Mouse (Mus musculus) embryonic fibroblast, embryonic 13.5 days (primary cell): ENCODE measurements around the gene Bbs5.

Experiments
- CTCF ChIP-seq: IDR thresholded peaks from 2 replicates; pipeline ENCODE4 v1.5.1; 2011; ENCODE audit warnings: mild to moderate bottlenecking, control low read depth, low read length, moderate library complexity, borderline replicate concordance; ENCODE audit not compliant: insufficient read depth
- POLR2A ChIP-seq: IDR thresholded peaks from 2 replicates; pipeline ENCODE4 v1.6.1; 2011; ENCODE audit warnings: low read depth, mild to moderate bottlenecking, control low read depth, low read length, moderate library complexity

- TF ChIP-seq CTCF (no peak), POLR2A (no peak)
Observed at GRCm38 (mm10) chr2:69635807-69636206, 11.2 kb upstream of the Bbs5 start.
